Mouse (Mus musculus): ENCODE results near the gene Odf4. TPM values are rescaled to one million over a fixed set of nuclear protein-coding genes. Genes with fewer than 3 reads are reported as not detected.

Odf4 gene
- polyA plus RNA-seq, 1 experiment from 2014 or later, result not detected

- no peak for DNase-seq (ENCODE audit: extremely low spot score, low spot score)
- Histone ChIP-seq H3K4me3 (no peak overlapping the region), H3K36me3 (replicated peaks) (peaks cover 57% of the 10 kb centered on the region), H3K4me1 (peaks cover 10% of the 10 kb centered on the region), H3K27me3 (ENCODE audit: poor library complexity, severe bottlenecking) (no peaks in the 10 kb centered on the region), H3K9me3 (no peaks in the 10 kb centered on the region), H3K27ac (no peak overlapping the region)
- WGBS, result 91% methylated on average over 4 of the region's 4 CpGs
These were observed 20.5 kb downstream of the Odf4 start for GRCm38 (mm10) chr11:68906461-68906790.

GRCm38 (mm10) chr11:68905665-68906460 is 21.0 kb downstream of the Odf4 start:
- H3K27ac ChIP-seq, result no peak overlapping the region
- H3K4me1 ChIP-seq, result peaks cover 14% of the 10 kb centered on the region
- no peak for DNase-seq (ENCODE audit: extremely low spot score, low spot score)
- H3K4me3 ChIP-seq, result no peak overlapping the region
- H3K36me3 ChIP-seq (replicated peaks), result peaks cover 57% of the 10 kb centered on the region
- no peaks in the 10 kb centered on the region for H3K27me3 ChIP-seq (ENCODE audit: poor library complexity, severe bottlenecking)
- no peaks in the 10 kb centered on the region for H3K9me3 ChIP-seq
- WGBS, result 91% methylated on average over 9 of the region's 9 CpGs

DNA sequence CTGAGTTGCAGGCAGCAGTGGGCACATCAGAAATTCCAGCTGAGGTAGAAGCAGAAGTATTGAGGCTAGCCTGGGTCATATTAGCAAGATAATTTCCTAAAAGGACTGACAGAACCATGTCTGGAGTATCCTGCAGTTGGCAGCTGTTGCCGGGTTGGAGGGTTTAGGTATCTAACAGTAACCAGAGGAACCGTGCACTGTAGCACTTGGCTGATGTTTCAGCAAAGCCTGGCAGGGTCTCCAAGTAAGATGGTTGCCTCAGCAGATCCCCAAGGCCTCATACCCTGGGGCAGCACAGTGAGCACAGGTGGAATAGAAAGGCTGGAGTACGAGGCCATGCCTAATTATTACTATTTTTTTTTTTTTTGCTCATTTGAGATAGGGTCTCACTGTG is 21.7 kb downstream of the Odf4 start:
- no peaks in the 10 kb centered on the region for H3K9me3 ChIP-seq
- no peaks in the 10 kb centered on the region for H3K27me3 ChIP-seq (ENCODE audit: poor library complexity, severe bottlenecking)
- H3K36me3 ChIP-seq (replicated peaks), result peaks cover 57% of the 10 kb centered on the region
- no peak for DNase-seq (ENCODE audit: extremely low spot score, low spot score)
- peaks cover 16% of the 10 kb centered on the region for H3K4me1 ChIP-seq
- H3K4me3 ChIP-seq, result no peak overlapping the region
- no peak overlapping the region for H3K27ac ChIP-seq
- 91% methylated on average over 3 of the region's 3 CpGs for WGBS

DNA sequence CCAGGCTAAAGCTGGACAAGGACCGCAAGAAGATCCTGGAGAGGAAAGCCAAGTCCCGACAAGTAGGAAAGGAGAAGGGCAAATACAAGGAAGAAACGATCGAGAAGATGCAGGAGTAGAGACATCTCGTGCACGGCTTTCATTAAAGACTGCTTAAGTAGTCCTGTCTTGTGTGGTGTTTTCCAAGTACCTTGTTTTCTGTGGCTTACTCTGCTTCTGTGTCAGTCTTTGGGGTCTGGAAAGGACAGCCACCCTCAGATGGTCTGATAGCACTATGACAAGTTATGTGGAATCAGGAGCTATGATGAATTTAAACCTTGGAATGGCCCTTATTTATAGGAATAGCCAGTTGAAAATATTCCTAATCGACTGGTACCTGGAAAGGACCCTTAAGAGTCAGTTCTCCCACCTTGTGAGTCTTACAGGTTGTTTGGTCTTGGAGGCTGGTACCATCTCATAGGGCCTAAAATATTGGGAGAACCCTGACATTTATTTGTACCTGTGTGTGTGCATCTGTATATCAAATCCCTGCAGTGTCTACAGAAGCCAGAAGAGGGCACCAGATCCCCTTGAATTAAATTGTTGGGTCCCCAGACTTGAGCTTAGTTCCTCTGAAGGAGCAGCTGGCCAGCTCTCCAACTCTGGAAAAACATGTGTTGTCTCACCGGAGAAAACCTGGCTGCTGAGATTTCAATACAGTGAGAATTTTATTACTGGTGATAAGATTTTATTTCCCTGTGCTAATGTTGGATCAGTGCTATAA is 22.3 kb downstream of the Odf4 start:
- peaks cover 16% of the 10 kb centered on the region for H3K4me1 ChIP-seq
- no peak overlapping the region for H3K27ac ChIP-seq
- peaks cover 57% of the 10 kb centered on the region for H3K36me3 ChIP-seq (replicated peaks)
- no peak overlapping the region for H3K4me3 ChIP-seq
- H3K9me3 ChIP-seq, result no peaks in the 10 kb centered on the region
- no peaks in the 10 kb centered on the region for H3K27me3 ChIP-seq (ENCODE audit: poor library complexity, severe bottlenecking)
- peak; percentile 65 for DNase-seq (ENCODE audit: extremely low spot score, low spot score)
- 84% methylated on average over 8 of the region's 8 CpGs for WGBS

- Histone ChIP-seq H3K4me3 (no peak overlapping the region), H3K36me3 (replicated peaks) (peaks cover 57% of the 10 kb centered on the region)
- DNase-seq (ENCODE audit: extremely low spot score, low spot score), result no peak
These were observed 23.1 kb downstream of the Odf4 start for GRCm38 (mm10) chr11:68903775-68904174.

GRCm38 (mm10) chr11:68902823-68903222 is 24.1 kb downstream of the Odf4 start:
- peak overlapping the region; percentile 98 for H3K27ac ChIP-seq
- H3K27me3 ChIP-seq (ENCODE audit: poor library complexity, severe bottlenecking), result no peaks in the 10 kb centered on the region; the same call in 1 of the 2 replicates
- H3K4me3 ChIP-seq, result peak overlapping the region; percentile 97
- no peaks in the 10 kb centered on the region for H3K9me3 ChIP-seq
- DNase-seq (ENCODE audit: extremely low spot score, low spot score), result no peak
- WGBS, result 82% methylated on average over 5 of the region's 5 CpGs
- H3K4me1 ChIP-seq, result peaks cover 16% of the 10 kb centered on the region
- H3K36me3 ChIP-seq (replicated peaks), result peaks cover 56% of the 10 kb centered on the region

More at GRCm38 (mm10) chr11:68903775-68904174, 23.1 kb downstream of the Odf4 start:
- H3K9me3 ChIP-seq, result no peaks in the 10 kb centered on the region
- H3K27ac ChIP-seq, result no peak overlapping the region
- WGBS, result 87% methylated on average over 2 of the region's 2 CpGs
- H3K27me3 ChIP-seq (ENCODE audit: poor library complexity, severe bottlenecking), result no peaks in the 10 kb centered on the region; the same call in 1 of the 2 replicates
- peaks cover 16% of the 10 kb centered on the region for H3K4me1 ChIP-seq

GRCm38 (mm10) chr11:68902367-68902766 is 24.5 kb downstream of the Odf4 start:
- Histone ChIP-seq H3K4me1 (peaks cover 16% of the 10 kb centered on the region), H3K36me3 (replicated peaks) (peaks cover 51% of the 10 kb centered on the region), H3K27me3 (ENCODE audit: poor library complexity, severe bottlenecking) (no peaks in the 10 kb centered on the region; the same call in 1 of the 2 replicates), H3K4me3 (peak overlapping the region; percentile 97), H3K27ac (peak overlapping the region; percentile 98), H3K9me3 (no peaks in the 10 kb centered on the region)
- DNase-seq (ENCODE audit: extremely low spot score, low spot score), result no peak
- 7% methylated on average over 11 of the region's 11 CpGs for WGBS

DNA sequence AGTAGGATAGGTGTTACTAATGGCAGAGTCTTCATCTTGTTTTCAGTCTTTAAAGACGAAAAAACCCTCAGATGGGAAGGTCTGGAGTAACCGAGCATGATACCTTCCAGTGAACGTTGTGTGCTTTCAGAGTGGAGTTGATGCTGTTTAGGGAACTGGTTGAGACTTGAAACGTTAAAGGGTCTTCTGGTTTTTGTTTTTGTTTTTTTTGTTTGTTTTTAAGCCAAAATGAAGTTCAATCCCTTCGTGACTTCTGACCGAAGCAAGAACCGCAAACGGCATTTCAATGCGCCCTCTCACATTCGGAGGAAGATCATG is 24.9 kb downstream of the Odf4 start:
- Histone ChIP-seq H3K9me3 (no peaks in the 10 kb centered on the region), H3K36me3 (replicated peaks) (peaks cover 48% of the 10 kb centered on the region), H3K4me3 (peak overlapping the region; percentile 97), H3K27me3 (ENCODE audit: poor library complexity, severe bottlenecking) (no peaks in the 10 kb centered on the region; the same call in 1 of the 2 replicates), H3K4me1 (peaks cover 16% of the 10 kb centered on the region), H3K27ac (peak overlapping the region; percentile 98)
- no peak for DNase-seq (ENCODE audit: extremely low spot score, low spot score)
- under 1% methylated on average over 10 of the region's 10 CpGs for WGBS

DNA sequence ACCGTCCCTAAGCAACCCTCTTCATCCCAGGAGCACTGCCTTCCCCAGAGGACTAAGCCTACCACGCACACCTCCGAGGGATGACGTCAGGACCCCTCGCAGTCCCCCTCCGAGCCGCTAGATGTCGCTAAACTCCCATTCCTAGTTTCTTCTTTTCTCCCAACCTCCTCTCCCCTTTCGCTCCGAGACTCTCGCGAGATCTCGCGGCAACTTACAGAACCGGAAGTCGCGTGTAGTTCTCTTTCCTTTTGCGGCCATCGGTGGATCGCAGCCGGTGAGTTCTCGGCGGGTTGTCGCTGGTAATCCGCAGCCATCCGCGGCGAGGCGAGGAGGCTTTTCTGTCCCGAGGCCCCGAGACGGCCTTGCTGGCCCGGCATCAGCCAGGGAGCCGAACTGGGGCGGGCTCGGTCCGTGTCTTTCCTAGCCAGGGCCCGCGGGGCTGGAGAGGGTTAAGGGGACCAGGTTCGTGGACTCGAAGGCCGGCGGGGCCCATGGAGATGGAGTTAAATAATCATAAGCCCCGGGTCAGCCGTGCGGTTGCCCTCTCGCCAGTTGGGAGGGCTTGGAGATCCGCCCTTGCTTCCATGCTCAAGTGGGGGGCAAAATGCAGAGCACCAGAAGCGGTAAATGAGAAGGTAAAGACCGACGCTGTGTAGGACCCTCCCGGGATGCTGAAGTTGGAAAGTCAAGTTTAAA is 25.4 kb downstream of the Odf4 start, which contains the start of gene Rpl26:
TSS of gene Rpl26 (plus strand) at position 233 of the 696 bp plus-strand sequence.
- no peaks in the 10 kb centered on the region for H3K9me3 ChIP-seq
- peak; percentile 99 for DNase-seq (ENCODE audit: extremely low spot score, low spot score)
- peak within 1 kb of the TSS; percentile 98 for H3K27ac ChIP-seq
- H3K4me1 ChIP-seq, result peaks cover 16% of the 10 kb centered on the region
- H3K36me3 ChIP-seq (replicated peaks), result peaks cover 42% of the 10 kb centered on the region
- H3K4me3 ChIP-seq, result peak within 1 kb of the TSS; percentile 97
- WGBS, result under 1% methylated on average over 52 of the region's 52 CpGs
- H3K27me3 ChIP-seq (ENCODE audit: poor library complexity, severe bottlenecking), result no peaks in the 10 kb centered on the region; the same call in 1 of the 2 replicates

- Histone ChIP-seq H3K27ac (peak overlapping the region; percentile 98), H3K4me3 (peak overlapping the region; percentile 97), H3K27me3 (ENCODE audit: poor library complexity, severe bottlenecking) (no peaks in the 10 kb centered on the region; the same call in 1 of the 2 replicates), H3K9me3 (no peaks in the 10 kb centered on the region), H3K36me3 (replicated peaks) (peaks cover 35% of the 10 kb centered on the region), H3K4me1 (peaks cover 16% of the 10 kb centered on the region)
- WGBS, result 27% methylated on average over 31 of the region's 31 CpGs
- no peak for DNase-seq (ENCODE audit: extremely low spot score, low spot score)
These were observed 26.1 kb downstream of the Odf4 start for GRCm38 (mm10) chr11:68900519-68901350.

DNA sequence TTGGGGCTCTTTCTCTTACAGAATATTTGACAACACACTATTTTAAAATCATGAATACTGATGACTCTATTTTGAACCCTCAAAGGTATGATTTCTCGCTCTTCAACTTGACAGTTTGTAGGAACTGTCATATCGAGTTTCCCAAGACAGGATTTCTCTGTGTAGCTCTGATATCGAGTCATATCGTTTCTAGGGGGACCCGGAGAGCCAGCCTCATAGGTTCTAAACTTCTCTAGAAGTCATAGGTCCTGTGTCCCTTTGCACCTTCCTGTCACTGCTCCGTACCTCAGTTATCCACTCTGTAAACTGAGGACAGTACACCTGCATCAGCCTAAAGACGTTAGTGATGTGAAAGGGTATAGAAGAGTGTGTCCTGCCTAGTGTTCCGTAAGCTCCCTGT is 27.1 kb downstream of the Odf4 start:
- 90% methylated on average over 8 of the region's 8 CpGs for WGBS
- H3K4me1 ChIP-seq, result peaks cover 16% of the 10 kb centered on the region
- DNase-seq (ENCODE audit: extremely low spot score, low spot score), result no peak
- peaks cover 26% of the 10 kb centered on the region for H3K36me3 ChIP-seq (replicated peaks)
- H3K27me3 ChIP-seq (ENCODE audit: poor library complexity, severe bottlenecking), result no peaks in the 10 kb centered on the region; the same call in 1 of the 2 replicates
- H3K27ac ChIP-seq, result no peak overlapping the region
- no peaks in the 10 kb centered on the region for H3K9me3 ChIP-seq
- H3K4me3 ChIP-seq, result no peak overlapping the region

- Histone ChIP-seq H3K9me3 (no peaks in the 10 kb centered on the region), H3K36me3 (replicated peaks) (peaks cover 15% of the 10 kb centered on the region), H3K27me3 (ENCODE audit: poor library complexity, severe bottlenecking) (no peaks in the 10 kb centered on the region; the same call in 1 of the 2 replicates), H3K4me1 (peaks cover 16% of the 10 kb centered on the region), H3K27ac (no peak overlapping the region), H3K4me3 (no peak overlapping the region)
- no peak for DNase-seq (ENCODE audit: extremely low spot score, low spot score)
- 92% methylated on average over 6 of the region's 6 CpGs for WGBS
These were observed 28.1 kb downstream of the Odf4 start for GRCm38 (mm10) chr11:68898790-68899189.
